Mouse (Mus musculus): ENCODE measurements at regions not wholly inside any gene's neighbourhood (a gene's known extent, or its start where the extent isn't known, plus 50 kb on each side); places are given as distances from the start of the nearest gene placed in this dataset.

DNA sequence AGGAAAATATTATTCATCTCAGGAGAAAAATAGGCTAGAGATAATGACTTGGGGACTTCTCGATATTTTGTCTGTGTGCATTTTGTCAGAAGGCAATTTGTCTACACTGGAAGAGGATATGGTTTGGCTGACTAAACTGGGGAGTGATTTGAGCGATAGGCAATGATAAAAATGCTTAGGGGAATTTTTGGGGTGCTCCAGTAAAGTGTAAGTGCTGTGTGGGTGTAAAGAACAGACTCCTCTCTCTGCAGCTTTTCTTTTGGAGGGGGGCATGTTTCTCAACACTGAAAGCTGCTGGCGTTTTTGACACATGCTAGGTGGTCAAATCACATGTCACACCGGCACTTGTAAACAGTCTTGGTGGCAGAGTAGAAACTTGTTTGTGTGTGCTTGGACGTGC, 171.4 kb downstream of the Kcnrg start:
- no peaks in the 10 kb centered on the region for H3K4me1 ChIP-seq (ENCODE audit: insufficient read depth, low read depth, low read length)
- no peak overlapping the region for H3K4me3 ChIP-seq (ENCODE audit: low read depth, low read length)
- ATAC-seq (ENCODE audit: extremely low read depth, insufficient number of reproducible peaks, low FRiP score, poor library complexity, severe bottlenecking) (no peak), DNase-seq (ENCODE audit: low spot score) (no peak)
- peaks cover 4% of the 10 kb centered on the region; the same call in 1 of the 2 replicates for H3K27me3 ChIP-seq (ENCODE audit: insufficient read depth, low read length)
- no peaks in the 10 kb centered on the region for H3K36me3 ChIP-seq (replicated peaks)
- TF ChIP-seq POLR2AphosphoS5 (IDR thresholded peaks at IDR 0.05; ENCODE audit: insufficient replicate concordance, low read depth, low read length) (no peak), GATA2 (IDR thresholded peaks at IDR 0.05; ENCODE audit: borderline replicate concordance, low read depth, low read length) (no peak), GATA1 (IDR thresholded peaks at IDR 0.05; ENCODE audit: borderline replicate concordance, low read length) (no peak), CTCF (IDR thresholded peaks at IDR 0.05; ENCODE audit: low read depth, low read length) (no peak), TAL1 (conservative IDR thresholded peaks at IDR 0.05; ENCODE audit: low read depth, low read length) (no peak)
- H3K9me3 ChIP-seq (replicated peaks), result no peaks in the 10 kb centered on the region

DNA sequence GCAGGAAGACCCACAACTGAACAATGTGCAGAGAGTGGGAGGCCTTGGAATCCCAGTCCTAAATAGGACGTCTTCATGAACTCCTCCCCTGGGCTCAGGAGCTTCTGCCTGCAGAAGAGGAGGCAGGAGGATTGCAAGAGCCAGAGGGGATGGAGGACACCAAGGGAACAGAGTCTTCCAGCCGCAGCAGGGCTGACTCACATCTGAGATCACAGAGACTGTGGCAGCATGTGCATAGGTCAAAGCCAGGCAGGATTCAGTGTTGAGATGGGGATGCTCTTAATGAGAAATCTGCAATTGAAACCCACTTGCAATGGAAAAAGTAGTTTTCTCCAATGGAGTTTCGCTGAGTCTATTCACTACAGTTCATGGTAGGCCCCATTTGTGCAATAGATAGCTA, 175.9 kb downstream of the Kcnrg start:
- peaks cover 10% of the 10 kb centered on the region; the same call in 1 of the 2 replicates for H3K27me3 ChIP-seq (ENCODE audit: insufficient read depth, low read length)
- TF ChIP-seq TAL1 (conservative IDR thresholded peaks at IDR 0.05; ENCODE audit: low read depth, low read length), result no peak
- no peak for TF ChIP-seq POLR2AphosphoS5 (IDR thresholded peaks at IDR 0.05; ENCODE audit: insufficient replicate concordance, low read depth, low read length)
- TF ChIP-seq GATA1 (IDR thresholded peaks at IDR 0.05; ENCODE audit: borderline replicate concordance, low read length), result no peak
- no peak for TF ChIP-seq CTCF (IDR thresholded peaks at IDR 0.05; ENCODE audit: low read depth, low read length)
- TF ChIP-seq GATA2 (IDR thresholded peaks at IDR 0.05; ENCODE audit: borderline replicate concordance, low read depth, low read length), result no peak
- H3K4me3 ChIP-seq (ENCODE audit: low read depth, low read length), result no peak overlapping the region
- no peaks in the 10 kb centered on the region for H3K9me3 ChIP-seq (replicated peaks)
- ATAC-seq (ENCODE audit: extremely low read depth, insufficient number of reproducible peaks, low FRiP score, poor library complexity, severe bottlenecking) (no peak), DNase-seq (ENCODE audit: low spot score) (no peak)
- H3K36me3 ChIP-seq (replicated peaks), result no peaks in the 10 kb centered on the region
- H3K4me1 ChIP-seq (ENCODE audit: insufficient read depth, low read depth, low read length), result no peaks in the 10 kb centered on the region

DNA sequence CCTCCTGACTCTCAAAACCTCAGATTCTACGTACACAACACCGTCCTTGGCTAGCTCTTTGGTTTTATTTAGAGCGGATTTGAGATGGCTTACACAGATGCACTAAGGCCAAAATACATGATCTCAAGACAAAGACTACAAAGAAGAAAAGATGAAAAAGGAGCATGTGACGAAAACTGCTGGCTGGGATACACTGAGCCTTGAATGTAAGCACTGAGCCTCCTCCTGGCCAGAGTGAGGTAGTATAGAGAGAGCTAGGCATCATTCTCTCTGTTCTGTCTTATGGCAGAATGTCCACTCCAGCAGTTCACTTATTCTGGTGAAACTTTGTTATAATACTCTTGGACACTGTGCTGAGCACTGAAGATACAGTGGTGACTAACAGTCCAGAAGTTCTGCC, 177.4 kb downstream of the Kcnrg start:
- ATAC-seq (ENCODE audit: extremely low read depth, insufficient number of reproducible peaks, low FRiP score, poor library complexity, severe bottlenecking), result no peak
- no peaks in the 10 kb centered on the region for H3K36me3 ChIP-seq (replicated peaks)
- no peak for TF ChIP-seq CTCF (IDR thresholded peaks at IDR 0.05; ENCODE audit: low read depth, low read length)
- no peak for TF ChIP-seq GATA1 (IDR thresholded peaks at IDR 0.05; ENCODE audit: borderline replicate concordance, low read length)
- TF ChIP-seq TAL1 (conservative IDR thresholded peaks at IDR 0.05; ENCODE audit: low read depth, low read length), result no peak
- TF ChIP-seq POLR2AphosphoS5 (IDR thresholded peaks at IDR 0.05; ENCODE audit: insufficient replicate concordance, low read depth, low read length), result no peak
- TF ChIP-seq GATA2 (IDR thresholded peaks at IDR 0.05; ENCODE audit: borderline replicate concordance, low read depth, low read length), result no peak
- no peaks in the 10 kb centered on the region for H3K4me1 ChIP-seq (ENCODE audit: insufficient read depth, low read depth, low read length)
- H3K9me3 ChIP-seq (replicated peaks), result no peaks in the 10 kb centered on the region
- no peak overlapping the region for H3K4me3 ChIP-seq (ENCODE audit: low read depth, low read length)
- peaks cover 8% of the 10 kb centered on the region; the same call in 1 of the 2 replicates for H3K27me3 ChIP-seq (ENCODE audit: insufficient read depth, low read length)
- no peak for DNase-seq (ENCODE audit: low spot score)

DNA sequence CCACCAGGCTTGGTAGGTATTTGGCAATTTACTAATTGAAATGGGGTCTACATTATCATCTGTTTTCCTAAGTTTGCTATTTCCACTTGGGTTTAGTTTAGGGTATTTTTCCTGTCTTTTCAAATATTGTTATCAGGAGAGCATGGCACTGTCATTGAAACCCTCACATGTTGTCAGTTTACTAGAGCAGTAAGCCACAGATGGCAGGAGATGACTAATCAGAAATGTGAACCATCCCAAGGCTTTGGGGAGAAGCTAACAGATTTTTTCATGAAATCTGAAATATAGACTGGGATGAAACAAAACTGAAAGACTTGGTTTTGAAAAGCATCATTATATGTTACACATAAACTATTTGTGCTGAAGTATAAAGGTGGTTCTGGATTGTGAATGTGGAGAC, 178.8 kb downstream of the Kcnrg start:
- H3K36me3 ChIP-seq (replicated peaks), result no peaks in the 10 kb centered on the region
- peaks cover 6% of the 10 kb centered on the region; the same call in 1 of the 2 replicates for H3K27me3 ChIP-seq (ENCODE audit: insufficient read depth, low read length)
- no peak for DNase-seq (ENCODE audit: low spot score)
- no peak for ATAC-seq (ENCODE audit: extremely low read depth, insufficient number of reproducible peaks, low FRiP score, poor library complexity, severe bottlenecking)
- H3K9me3 ChIP-seq (replicated peaks), result no peaks in the 10 kb centered on the region
- TF ChIP-seq GATA2 (IDR thresholded peaks at IDR 0.05; ENCODE audit: borderline replicate concordance, low read depth, low read length) (no peak), CTCF (IDR thresholded peaks at IDR 0.05; ENCODE audit: low read depth, low read length) (no peak), POLR2AphosphoS5 (IDR thresholded peaks at IDR 0.05; ENCODE audit: insufficient replicate concordance, low read depth, low read length) (no peak), GATA1 (IDR thresholded peaks at IDR 0.05; ENCODE audit: borderline replicate concordance, low read length) (no peak), TAL1 (conservative IDR thresholded peaks at IDR 0.05; ENCODE audit: low read depth, low read length) (no peak)
- no peak overlapping the region for H3K4me3 ChIP-seq (ENCODE audit: low read depth, low read length)
- no peaks in the 10 kb centered on the region for H3K4me1 ChIP-seq (ENCODE audit: insufficient read depth, low read depth, low read length)

DNA sequence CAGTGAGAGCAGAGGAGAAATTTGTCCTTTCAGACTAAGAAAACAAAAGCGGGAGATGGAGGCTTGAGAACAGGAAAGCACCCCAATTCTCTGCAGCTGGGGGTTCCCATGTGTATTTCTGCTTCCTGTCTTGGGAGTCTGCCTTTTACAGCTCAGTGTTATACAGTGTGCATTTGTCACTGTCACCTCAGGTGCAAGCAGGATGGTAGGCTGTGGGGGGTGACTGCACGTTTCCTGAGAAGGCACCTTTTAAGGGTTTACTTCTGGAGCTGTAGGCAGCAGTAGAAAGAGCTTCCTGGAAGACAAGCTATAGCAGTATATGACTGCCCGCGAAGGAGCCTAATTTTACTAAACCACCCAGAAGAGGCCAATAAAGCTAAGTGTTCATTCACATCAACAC, 180.5 kb downstream of the Kcnrg start:
- Histone ChIP-seq H3K4me1 (ENCODE audit: insufficient read depth, low read depth, low read length) (no peaks in the 10 kb centered on the region), H3K27me3 (ENCODE audit: insufficient read depth, low read length) (peaks cover 6% of the 10 kb centered on the region; the same call in 1 of the 2 replicates), H3K9me3 (replicated peaks) (peaks cover 5% of the 10 kb centered on the region; the same call in 1 of the 2 replicates), H3K4me3 (ENCODE audit: low read depth, low read length) (no peak overlapping the region), H3K36me3 (replicated peaks) (no peaks in the 10 kb centered on the region)
- TF ChIP-seq TAL1 (conservative IDR thresholded peaks at IDR 0.05; ENCODE audit: low read depth, low read length) (no peak), POLR2AphosphoS5 (IDR thresholded peaks at IDR 0.05; ENCODE audit: insufficient replicate concordance, low read depth, low read length) (no peak), GATA1 (IDR thresholded peaks at IDR 0.05; ENCODE audit: borderline replicate concordance, low read length) (no peak)
- DNase-seq (ENCODE audit: low spot score) (no peak), ATAC-seq (ENCODE audit: extremely low read depth, insufficient number of reproducible peaks, low FRiP score, poor library complexity, severe bottlenecking) (no peak)

DNA sequence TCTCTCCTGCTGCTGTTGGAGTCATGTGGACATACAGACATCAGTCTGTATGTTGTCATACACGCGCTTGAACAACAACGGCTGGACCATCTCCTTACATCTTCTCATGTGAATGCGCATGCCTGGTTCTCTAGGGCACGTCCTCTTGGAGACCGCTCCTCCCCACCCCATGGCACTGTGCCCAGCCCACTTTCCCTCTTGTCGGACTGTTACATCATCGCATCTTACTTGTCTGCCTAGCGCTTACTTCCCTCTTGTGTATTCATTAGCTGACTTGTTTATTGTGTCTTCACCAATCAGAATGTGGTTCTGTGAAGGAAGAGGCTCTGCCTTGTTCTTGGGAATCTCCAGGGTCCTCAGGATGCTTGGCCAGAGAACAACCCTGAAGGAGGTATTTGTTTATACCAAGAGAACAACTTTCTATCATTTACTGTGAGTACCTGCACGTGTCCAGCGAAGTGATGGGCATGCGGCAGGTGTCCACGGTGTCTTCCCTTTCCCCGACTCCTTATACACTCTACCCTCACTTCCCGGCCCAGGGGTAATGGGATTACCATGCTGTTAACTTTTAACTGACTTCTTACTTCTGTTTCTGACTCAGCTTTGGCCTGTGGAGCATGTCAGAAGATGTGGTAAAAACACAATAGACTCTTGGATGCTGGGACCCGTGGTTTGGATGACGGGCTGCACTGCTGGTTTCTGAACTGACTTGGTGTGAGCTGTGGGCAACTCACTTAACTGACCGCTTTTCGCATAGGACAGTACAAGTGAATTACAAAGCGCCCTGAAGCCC, 181.9 kb downstream of the Kcnrg start:
- no peak for DNase-seq (ENCODE audit: low spot score)
- H3K27me3 ChIP-seq (ENCODE audit: insufficient read depth, low read length), result peaks cover 6% of the 10 kb centered on the region; the same call in 1 of the 2 replicates
- no peaks in the 10 kb centered on the region for H3K36me3 ChIP-seq (replicated peaks)
- no peak overlapping the region for H3K4me3 ChIP-seq (ENCODE audit: low read depth, low read length)
- no peaks in the 10 kb centered on the region for H3K4me1 ChIP-seq (ENCODE audit: insufficient read depth, low read depth, low read length)
- peaks cover 5% of the 10 kb centered on the region; the same call in 1 of the 2 replicates for H3K9me3 ChIP-seq (replicated peaks)
- no peak for ATAC-seq (ENCODE audit: extremely low read depth, insufficient number of reproducible peaks, low FRiP score, poor library complexity, severe bottlenecking)
- TF ChIP-seq TAL1 (conservative IDR thresholded peaks at IDR 0.05; ENCODE audit: low read depth, low read length) (no peak), CTCF (IDR thresholded peaks at IDR 0.05; ENCODE audit: low read depth, low read length) (no peak), GATA2 (IDR thresholded peaks at IDR 0.05; ENCODE audit: borderline replicate concordance, low read depth, low read length) (no peak)

Measured in G1E (cell line).